Mouse (Mus musculus) ES-E14 (cell line): ENCODE measurements around the gene Tial1. TPM values are rescaled to one million over a fixed set of nuclear protein-coding genes. Genes with fewer than 3 reads are reported as not detected.
A peak's percentile ranks its signal among the peaks of the same experiment; 100 is the strongest.

Experiments
- DNase-seq: peaks from one replicate; pipeline ENCODE4 v3.0.0-alpha.2; 2013; ENCODE audit warnings: low read depth, low spot score
- H3K27ac ChIP-seq: 2 replicates; pipeline ENCODE4 v1.5.1; 2012; ENCODE audit warnings: low read depth, mild to moderate bottlenecking, low read length, moderate library complexity, mixed read lengths; ENCODE audit not compliant: poor library complexity, insufficient read depth, severe bottlenecking
- H3K36me3 ChIP-seq: 2 replicates; pipeline ENCODE4 v1.6.1; 2012; ENCODE audit warnings: mild to moderate bottlenecking, low read length, moderate library complexity, mixed read lengths; ENCODE audit not compliant: control insufficient read depth, poor library complexity, insufficient read depth, severe bottlenecking
- H3K4me1 ChIP-seq, 2 experiments: fragments of 150-350 bp in 1 of 2; sonication (generic) in 1 of 2; 2 replicates each; pipeline ENCODE4 v1.6.1; 2012; ENCODE audit warnings: low read length in 2 of 2, mild to moderate bottlenecking in 1 of 2, mixed read lengths in 1 of 2; ENCODE audit not compliant: control insufficient read depth in 2 of 2, insufficient read depth in 2 of 2, poor library complexity in 1 of 2
- H3K4me3 ChIP-seq, 2 experiments: fragments of 150-350 bp in 1 of 2; sonication (generic) in 1 of 2; 2 replicates each; pipeline ENCODE4 v1.5.1; 2012; ENCODE audit warnings: low read length in 2 of 2, low read depth in 1 of 2, mild to moderate bottlenecking in 1 of 2, mixed read lengths in 1 of 2; ENCODE audit not compliant: insufficient read depth in 1 of 2, poor library complexity in 1 of 2, severe bottlenecking in 1 of 2
- H3K9ac ChIP-seq: 2 replicates; pipeline ENCODE4 v1.6.1; 2012; ENCODE audit warnings: low read depth, mild to moderate bottlenecking, low read length, mixed read lengths; ENCODE audit not compliant: poor library complexity, insufficient read depth, severe bottlenecking
- H3K9me3 ChIP-seq: fragments of 150-350 bp; sonication (generic); 2 replicates; pipeline ENCODE4 v1.6.1; 2012; ENCODE audit warnings: low read depth, mild to moderate bottlenecking, low read length; ENCODE audit not compliant: control insufficient read depth, insufficient read depth
- CHD2 ChIP-seq: IDR thresholded peaks from 2 replicates; pipeline ENCODE4 v1.6.1; 2014; ENCODE audit warnings: mild to moderate bottlenecking, low read depth, low read length, inconsistent platforms
- HCFC1 ChIP-seq: IDR thresholded peaks from 2 replicates; pipeline ENCODE4 v1.6.1; 2012; ENCODE audit warnings: low read length, inconsistent platforms, borderline replicate concordance; ENCODE audit not compliant: insufficient read depth
- MAFK ChIP-seq: IDR thresholded peaks from 2 replicates; pipeline ENCODE4 v1.6.1; 2014; ENCODE audit warnings: mild to moderate bottlenecking, low read depth, low read length, inconsistent platforms; ENCODE audit not compliant: insufficient read depth
- ZC3H11A ChIP-seq: IDR thresholded peaks from 2 replicates; pipeline ENCODE4 v1.6.1; 2012; ENCODE audit warnings: low read depth, mild to moderate bottlenecking, inconsistent platforms, low read length, borderline replicate concordance
- ZNF384 ChIP-seq: IDR thresholded peaks from 2 replicates; pipeline ENCODE4 v1.6.1; 2012; ENCODE audit warnings: low read depth, low read length, inconsistent platforms
- in situ Hi-C, 2 experiments: fragments of 600-800 bp; cut with MboI; formaldehyde crosslinking; loops; one replicate each; pipeline ENCODE4 v1.15.1; 2025; ENCODE audit warnings: low sequenced_read_pairs in 2 of 2, inconsistent platforms in 1 of 2; ENCODE audit not compliant: unreplicated experiment in 2 of 2
- total RNA-seq: library from RNA; depleted of rRNA; stranded (reverse); fragments of 300-350 nt; gene quantifications from 2 replicates; pipeline ENCODE4 v1.2.3, GENCODE M21; 2012

Gene Tial1
- total RNA-seq, 1 experiment = 73.7 TPM

DNA sequence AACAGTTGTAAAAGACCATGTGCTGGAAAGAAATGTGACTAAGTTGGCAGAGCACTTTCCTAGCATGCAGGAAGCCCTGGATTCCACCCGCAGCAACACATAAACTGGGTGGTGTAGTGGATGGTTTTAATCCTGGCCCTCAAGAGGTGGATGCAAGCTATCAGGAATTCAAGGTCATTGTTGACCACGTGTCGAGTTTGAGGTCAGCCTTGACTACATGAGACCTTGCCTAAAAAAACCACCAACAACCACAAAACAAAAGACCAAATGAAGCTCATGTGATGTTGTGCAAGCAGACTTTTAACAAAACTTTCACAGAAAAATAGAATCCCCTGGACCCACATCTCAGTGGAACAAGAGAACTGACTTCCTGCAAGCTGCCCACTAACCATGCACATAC lies 39.0 kb downstream of the Tial1 start:
- Histone ChIP-seq H3K36me3 (no peaks in the 10 kb centered on the region), H3K9ac (no peak overlapping the region), H3K9me3 (no peaks in the 10 kb centered on the region), H3K27ac (no peak overlapping the region), H3K4me1 (peaks cover 0 to 2% of the 10 kb centered on the region in 2 experiments; a peak in 1 of 4 replicates), H3K4me3 (no peak overlapping the region)
- in situ Hi-C loops = loop anchor here in 1 of 2 experiments (25.0 kb wide), 1 partner anchor 265 kb away; no protein-coding TSS in a partner anchor
- no peak for DNase-seq
- TF ChIP-seq ZNF384 (no peak), MAFK (no peak), HCFC1 (no peak), ZC3H11A (no peak), CHD2 (no peak)

DNA sequence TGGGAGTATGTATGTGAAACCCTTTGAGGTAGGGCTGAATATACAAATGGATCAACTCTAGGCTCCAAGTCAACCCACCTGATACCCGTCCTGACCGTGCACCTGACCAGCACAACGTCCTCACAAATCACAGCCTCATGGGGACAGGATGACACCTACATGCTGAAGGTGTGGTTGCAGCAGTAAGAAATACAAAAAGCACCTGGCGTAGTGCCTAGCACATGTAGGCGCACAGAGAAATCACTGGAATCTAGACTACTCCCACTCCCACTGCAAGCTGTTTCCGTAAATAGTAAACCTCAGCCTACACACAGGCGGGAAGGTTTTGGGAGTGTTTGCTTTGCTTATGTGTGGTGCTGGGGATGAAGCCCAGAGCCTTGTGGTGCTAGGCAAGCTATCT lies 39.8 kb downstream of the Tial1 start:
- TF ChIP-seq ZC3H11A (no peak), ZNF384 (no peak), MAFK (no peak), CHD2 (no peak), HCFC1 (no peak)
- no peak overlapping the region for H3K4me3 ChIP-seq
- in situ Hi-C loops = loop anchor here in 1 of 2 experiments (25.0 kb wide), 1 partner anchor 266 kb away; no protein-coding TSS in a partner anchor
- no peak overlapping the region for H3K9ac ChIP-seq
- no peak overlapping the region for H3K27ac ChIP-seq
- no peaks in the 10 kb centered on the region for H3K36me3 ChIP-seq
- H3K9me3 ChIP-seq = no peaks in the 10 kb centered on the region
- no peak for DNase-seq
- peaks cover 0 to 2% of the 10 kb centered on the region in 2 experiments; a peak in 1 of 4 replicates for H3K4me1 ChIP-seq

DNA sequence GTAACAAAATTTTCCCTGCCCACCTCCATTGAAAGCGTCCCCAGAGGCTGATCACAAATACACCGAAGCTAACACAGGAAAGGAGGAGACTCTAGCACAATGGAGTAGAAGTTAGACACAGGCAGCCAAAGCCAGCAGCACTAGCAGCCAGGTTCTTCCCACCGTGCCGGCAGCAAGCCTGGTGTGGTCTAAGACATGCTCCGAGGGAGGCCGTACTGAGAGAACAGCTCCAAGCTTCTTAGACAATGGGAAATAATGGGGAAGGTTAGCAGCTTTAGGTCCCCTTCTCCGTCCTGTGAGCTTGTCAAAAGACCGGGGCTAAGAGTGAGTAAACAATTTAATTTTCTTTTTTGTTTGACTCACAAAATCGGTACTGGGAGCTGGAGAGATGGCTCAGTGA lies 41.8 kb downstream of the Tial1 start:
- Histone ChIP-seq H3K36me3 (no peaks in the 10 kb centered on the region), H3K27ac (no peak overlapping the region), H3K9me3 (no peaks in the 10 kb centered on the region), H3K9ac (no peak overlapping the region), H3K4me1 (peaks cover 0 to 2% of the 10 kb centered on the region in 2 experiments; a peak in 1 of 4 replicates), H3K4me3 (no peak overlapping the region)
- no peak for DNase-seq
- TF ChIP-seq HCFC1 (no peak), ZNF384 (no peak), CHD2 (no peak), ZC3H11A (no peak), MAFK (no peak)
- in situ Hi-C loops = loop anchor here in 1 of 2 experiments (25.0 kb wide), 1 partner anchor 268 kb away; no protein-coding TSS in a partner anchor

DNA sequence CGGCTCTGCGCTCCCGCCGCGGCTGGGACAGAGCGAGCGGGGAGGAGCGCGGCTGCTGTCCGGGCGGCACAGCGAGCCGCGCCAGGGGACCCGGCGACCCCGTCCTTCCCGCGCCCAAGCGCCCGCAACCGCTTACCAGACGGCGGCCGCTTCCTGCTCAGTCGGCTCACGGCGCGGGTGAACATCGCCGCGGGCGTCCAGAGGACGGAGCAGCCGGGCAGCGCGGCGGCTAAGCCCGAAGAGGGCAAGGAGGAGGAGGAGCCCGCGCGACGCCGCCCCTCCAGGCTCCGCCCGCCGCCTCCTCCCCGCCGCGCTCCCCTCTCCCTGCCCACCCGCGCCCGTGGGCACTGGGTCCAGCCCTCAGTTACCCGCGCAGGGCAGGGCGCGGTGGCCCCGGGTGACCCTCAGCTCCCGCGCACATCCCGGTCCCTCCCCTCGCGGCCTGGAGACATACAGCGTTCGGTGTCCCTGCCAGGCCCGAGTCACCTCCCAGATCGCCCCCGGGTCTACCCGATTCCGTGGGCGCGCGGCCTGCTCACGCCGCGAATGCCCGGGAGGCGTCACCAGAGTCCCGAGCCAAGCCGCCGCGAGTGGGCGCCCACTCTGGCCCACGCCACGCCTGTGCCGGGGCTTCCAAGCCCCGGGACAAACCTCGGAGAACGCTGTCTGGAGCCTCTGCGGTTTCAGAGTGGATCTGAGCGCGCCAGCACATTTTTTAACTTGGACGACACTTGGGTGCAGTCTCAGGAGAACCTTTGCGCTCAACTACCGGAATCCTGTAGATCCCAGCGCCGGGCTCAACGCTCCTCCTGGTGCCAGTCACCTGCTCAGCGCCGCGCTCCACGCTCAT lies 43.4 kb downstream of the Tial1 start, which contains the start of gene Rgs10:
Rgs10 (minus strand) TSS at position 829 of the 850 bp plus-strand sequence.
- Histone ChIP-seq H3K4me1 (peaks cover 0 to 2% of the 10 kb centered on the region in 2 experiments; a peak in 1 of 4 replicates), H3K36me3 (no peaks in the 10 kb centered on the region), H3K4me3 (peak within 1 kb of the TSS; percentile 80 to 93), H3K9ac (peak within 1 kb of the TSS; percentile 75), H3K9me3 (no peaks in the 10 kb centered on the region), H3K27ac (no peak within 1 kb of the TSS)
- no peak for DNase-seq
- in situ Hi-C loops = loop anchor here in 1 of 2 experiments (25.0 kb wide), 1 partner anchor 269 kb away; no protein-coding TSS in a partner anchor
- TF ChIP-seq ZNF384 = no peak
- TF ChIP-seq ZC3H11A = no peak
- TF ChIP-seq CHD2 = no peak
- no peak for TF ChIP-seq HCFC1
- no peak for TF ChIP-seq MAFK
